Mouse (Mus musculus): Measurements from ENCODE around the gene Adh5. TPM values are rescaled to one million over a fixed set of nuclear protein-coding genes. Genes with fewer than 3 reads are reported as not detected.
A peak's percentile ranks its signal among the peaks of the same experiment; 100 is the strongest.

The Adh5 gene
- total and polyA plus RNA-seq, 3 experiments = 384 to 487 (median 468) TPM

GRCm38 (mm10) chr3:138420385-138420784 is 22.5 kb upstream of the Adh5 start:
- Histone ChIP-seq H3K79me2 (replicated peaks; ENCODE audit: control insufficient read depth, extremely low read depth, insufficient read depth, poor library complexity, severe bottlenecking) (no peaks in the 10 kb centered on the region), H3K27me3 (replicated peaks) (peaks cover 1% of the 10 kb centered on the region), H3K9me3 (replicated peaks; ENCODE audit: low read length) (no peaks in the 10 kb centered on the region), H3K4me1 (ENCODE audit: control insufficient read depth in 1 of 2, insufficient read depth in 2 of 2) (peaks cover 10 to 21% of the 10 kb centered on the region in 2 experiments), H3K27ac (ENCODE audit: insufficient read depth, low read depth) (no peak overlapping the region), H3K4me2 (ENCODE audit: insufficient read depth, low read depth, poor library complexity, severe bottlenecking) (no peak overlapping the region), H3K36me3 (replicated peaks in 1 of 2; ENCODE audit: control insufficient read depth in 1 of 2, insufficient read depth in 1 of 2, low read length in 1 of 2) (no peaks in the 10 kb centered on the region), H3K4me3 (replicated peaks in 1 of 3; ENCODE audit: low read depth in 2 of 3, low read length in 2 of 3, poor library complexity in 1 of 3) (no peak overlapping the region), H3K9ac (ENCODE audit: insufficient read depth, low read depth) (no peak overlapping the region)
- dilution Hi-C loops (cut with MboI; ENCODE audit: extremely low pct_ligation_motif_present, extremely low pct_unique_long_range_greater_than_20kb, low sequenced_read_pairs) = no loop called here
- peak; percentile 50 for DNase-seq (ENCODE audit: extremely low read depth)
- TF ChIP-seq TBP (conservative IDR thresholded peaks at IDR 0.05; ENCODE audit: low read depth, low read length) = no peak
- TF ChIP-seq EP300 (IDR thresholded peaks at IDR 0.05; ENCODE audit: low read length) = peak; percentile 96
- TF ChIP-seq E2F4 (IDR thresholded peaks at IDR 0.05; ENCODE audit: insufficient replicate concordance, low read depth, low read length) = no peak
- 0 out of 2 replicates have a peak, but pooled peaks have one; percentile 41 for TF ChIP-seq TCF12 (IDR thresholded peaks at IDR 0.05; ENCODE audit: low read depth, low read length)
- TF ChIP-seq MYC (IDR thresholded peaks at IDR 0.05; ENCODE audit: low read depth, low read length) = peak; percentile 92
- peak; percentile 97 for TF ChIP-seq JUND (conservative IDR thresholded peaks at IDR 0.05; ENCODE audit: low read depth, low read length)
- no peak for TF ChIP-seq USF2 (conservative IDR thresholded peaks at IDR 0.05; ENCODE audit: low read depth, low read length)
- TF ChIP-seq SMC3 (IDR thresholded peaks at IDR 0.05; ENCODE audit: low read depth, low read length) = no peak
- TF ChIP-seq GABPA (IDR thresholded peaks at IDR 0.05; ENCODE audit: insufficient replicate concordance, low read depth, low read length) = no peak
- TF ChIP-seq CTCF (conservative IDR thresholded peaks at IDR 0.05 in 1 of 2, IDR thresholded peaks at IDR 0.05 in 1 of 2; ENCODE audit: low read depth in 2 of 2, low read length in 2 of 2) = no peak
- peak; percentile 95 for TF ChIP-seq IRF4 (IDR thresholded peaks at IDR 0.05; ENCODE audit: low read depth, low read length)
- TF ChIP-seq ZNF384 (IDR thresholded peaks at IDR 0.05; ENCODE audit: low read depth, low read length) = peak; percentile 90
- no peak for TF ChIP-seq CHD1 (IDR thresholded peaks at IDR 0.05; ENCODE audit: low read depth, low read length)
- TF ChIP-seq KAT2A (IDR thresholded peaks at IDR 0.05; ENCODE audit: insufficient replicate concordance, low read length) = no peak
- no peak for TF ChIP-seq ELF1 (IDR thresholded peaks at IDR 0.05; ENCODE audit: low read depth, low read length)
- TF ChIP-seq JUN (IDR thresholded peaks at IDR 0.05; ENCODE audit: insufficient read depth, low read depth, low read length) = peak; percentile 88
- peak; percentile 82 for TF ChIP-seq BHLHE40 (IDR thresholded peaks at IDR 0.05; ENCODE audit: low read depth, low read length)
- no peak for TF ChIP-seq POLR2A (IDR thresholded peaks at IDR 0.05; ENCODE audit: low read depth, low read length)
- peak; percentile 67 for TF ChIP-seq ETS1 (conservative IDR thresholded peaks at IDR 0.05; ENCODE audit: low read depth, low read length)
- peak; percentile 70 for TF ChIP-seq MAX (IDR thresholded peaks at IDR 0.05; ENCODE audit: low read length)
- TF ChIP-seq ZMIZ1 (IDR thresholded peaks at IDR 0.05; ENCODE audit: low read depth, low read length) = no peak
- TF ChIP-seq POLR2AphosphoS2 (IDR thresholded peaks at IDR 0.05; ENCODE audit: low read depth, low read length) = no peak
- no peak for TF ChIP-seq RAD21 (IDR thresholded peaks at IDR 0.05; ENCODE audit: low read depth, low read length)
- TF ChIP-seq ZC3H11A (IDR thresholded peaks at IDR 0.05; ENCODE audit: low read depth, low read length) = no peak
- TF ChIP-seq RCOR1 (conservative IDR thresholded peaks at IDR 0.05; ENCODE audit: low read depth, low read length) = no peak; the same call in 1 of the 2 replicates
- no peak for TF ChIP-seq HCFC1 (IDR thresholded peaks at IDR 0.05; ENCODE audit: low read depth, low read length)
- TF ChIP-seq ZKSCAN1 (IDR thresholded peaks at IDR 0.05; ENCODE audit: borderline replicate concordance, low read depth, low read length) = no peak
- no peak for TF ChIP-seq MAZ (IDR thresholded peaks at IDR 0.05; ENCODE audit: low read depth, low read length)
- TF ChIP-seq NELFE (IDR thresholded peaks at IDR 0.05; ENCODE audit: low read depth, low read length) = no peak
- TF ChIP-seq CHD2 (IDR thresholded peaks at IDR 0.05; ENCODE audit: low read length) = no peak
- TF ChIP-seq NRF1 (IDR thresholded peaks at IDR 0.05; ENCODE audit: low read depth, low read length) = no peak
- peak; percentile 45; the same call in 1 of the 2 replicates for TF ChIP-seq MEF2A (IDR thresholded peaks at IDR 0.05; ENCODE audit: borderline replicate concordance, low read depth, low read length)
- TF ChIP-seq UBTF (IDR thresholded peaks at IDR 0.05; ENCODE audit: low read depth, low read length) = no peak
- peak; percentile 50; the same call in 1 of the 2 replicates for TF ChIP-seq MAFK (IDR thresholded peaks at IDR 0.05; ENCODE audit: insufficient replicate concordance, low read length)
- no peak for TF ChIP-seq MXI1 (IDR thresholded peaks at IDR 0.05; ENCODE audit: low read depth, low read length)
- no peak for TF ChIP-seq USF1 (IDR thresholded peaks at IDR 0.05; ENCODE audit: low read depth, low read length)
- TF ChIP-seq PAX5 (IDR thresholded peaks at IDR 0.05; ENCODE audit: low read length) = no peak
- TF ChIP-seq SIN3A (IDR thresholded peaks at IDR 0.05; ENCODE audit: low read length) = no peak
- in situ Hi-C loops (cut with MboI; ENCODE audit: low pct_ligation_motif_present, low pct_unique_long_range_greater_than_20kb, low sequenced_read_pairs) = no loop called here
